Mouse (Mus musculus): ENCODE data around the gene Phlpp1.
A peak's percentile ranks its signal among the peaks of the same experiment; 100 is the strongest.

- TF ChIP-seq CTCF (IDR thresholded peaks at IDR 0.05; ENCODE audit: insufficient read depth, low read length) (peak; percentile 58), POLR2A (IDR thresholded peaks at IDR 0.05; ENCODE audit: borderline replicate concordance, extremely low read depth, low read depth, low read length) (no peak)
These were observed 223.9 kb downstream of the Phlpp1 start for GRCm38 (mm10) chr1:106395476-106395875.

Data from lung, adult 2 months (tissue).